Mouse (Mus musculus) lung, adult 2 months (tissue): ENCODE data around the gene Cnksr3. TPM values are rescaled to one million over a fixed set of nuclear protein-coding genes. Genes with fewer than 3 reads are reported as not detected.

Source experiments
- DNase-seq: peaks from one replicate; pipeline ENCODE4 v3.0.0; 2022
- H3K4me1 ChIP-seq: fragments of 200-500 bp; 2 replicates; pipeline ENCODE4 v1.6.1; 2011; ENCODE audit warnings: low read length; ENCODE audit not compliant: control insufficient read depth, insufficient read depth
- H3K4me3 ChIP-seq: fragments of 200-500 bp; replicated peaks from 2 replicates; pipeline ENCODE3; 2011; ENCODE audit warnings: low read depth, mild to moderate bottlenecking, control low read depth, low read length; ENCODE audit errors: extremely low read depth
- CTCF ChIP-seq: fragments of 200-500 bp; IDR thresholded peaks from 2 replicates; pipeline ENCODE4 v1.5.1; 2011; ENCODE audit warnings: mild to moderate bottlenecking, low read length, control low read depth; ENCODE audit not compliant: insufficient read depth
- POLR2A ChIP-seq: fragments of 200-500 bp; IDR thresholded peaks from 2 replicates; pipeline ENCODE4 v1.6.1; 2011; ENCODE audit warnings: low read depth, mild to moderate bottlenecking, control low read depth, low read length, borderline replicate concordance; ENCODE audit errors: extremely low read depth
- WGBS: fragments of 180-500 bp; shearing (Covaris S2); methylation state at CpG from one replicate; pipeline ENCODE4 v1.1.7; 2018; 5-methylcytosine and 5-hydroxymethylcytosine counted together
- polyA plus RNA-seq: library from polyadenylated mRNA; depleted of rRNA; stranded (reverse); fragments of >200 nt; gene quantifications from 2 replicates; pipeline ENCODE4 v1.2.3, GENCODE M21; 2012

The Cnksr3 gene
- polyA plus RNA-seq, 1 experiment, result 9.7 TPM

GRCm38 (mm10) chr10:7135751-7136150 lies 76.3 kb downstream of the Cnksr3 start:
- WGBS, result 73% methylated on average over 2 of the region's 2 CpGs
- peaks cover 2% of the 10 kb centered on the region; the same call in 1 of the 2 replicates for H3K4me1 ChIP-seq
- H3K4me3 ChIP-seq, result no peak overlapping the region
- TF ChIP-seq CTCF (no peak), POLR2A (no peak)
- DNase-seq, result no peak

- WGBS, result 88% methylated on average over 5 of the region's 5 CpGs
- Histone ChIP-seq H3K4me1 (no peaks in the 10 kb centered on the region), H3K4me3 (no peak overlapping the region)
- no peak for TF ChIP-seq CTCF
- no peak for TF ChIP-seq POLR2A
- no peak for DNase-seq
Observed at GRCm38 (mm10) chr10:7133005-7133404, 79.0 kb downstream of the Cnksr3 start.

DNA sequence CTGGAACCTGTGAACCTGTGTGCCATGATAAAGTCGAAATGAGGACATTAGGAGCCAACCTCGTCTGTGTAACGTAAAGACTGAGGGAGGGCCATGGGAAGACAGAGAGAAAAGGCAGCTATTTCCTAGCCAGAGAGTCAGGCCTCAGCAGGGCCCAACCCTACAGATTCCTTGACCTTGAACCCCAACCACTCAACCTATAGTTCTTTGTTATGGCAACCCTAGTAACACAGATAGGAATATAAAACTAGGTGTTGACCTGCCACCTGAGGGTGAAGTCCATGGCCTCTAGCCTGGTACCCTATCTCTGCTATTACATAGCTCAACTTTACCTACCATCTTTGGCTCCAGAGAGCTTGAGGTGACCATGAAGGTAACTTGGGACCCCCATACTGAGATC lies 80.6 kb downstream of the Cnksr3 start:
- Histone ChIP-seq H3K4me1 (no peaks in the 10 kb centered on the region), H3K4me3 (no peak overlapping the region)
- no peak for TF ChIP-seq CTCF
- TF ChIP-seq POLR2A, result no peak
- WGBS, result 99% methylated on average over 3 of the region's 3 CpGs
- no peak for DNase-seq

- WGBS, result 96% methylated on average over 9 of the region's 9 CpGs
Observed at GRCm38 (mm10) chr10:7127828-7128227, 84.2 kb downstream of the Cnksr3 start.

GRCm38 (mm10) chr10:7126882-7127281 lies 85.2 kb downstream of the Cnksr3 start:
- no peak for DNase-seq
- 81% methylated on average over 12 of the region's 12 CpGs for WGBS
- no peak for TF ChIP-seq POLR2A
- no peak for TF ChIP-seq CTCF
- H3K4me3 ChIP-seq, result no peak overlapping the region
- no peaks in the 10 kb centered on the region for H3K4me1 ChIP-seq

More at GRCm38 (mm10) chr10:7127828-7128227, 84.2 kb downstream of the Cnksr3 start:
- TF ChIP-seq POLR2A (no peak), CTCF (no peak)
- Histone ChIP-seq H3K4me1 (no peaks in the 10 kb centered on the region), H3K4me3 (no peak overlapping the region)
- no peak for DNase-seq

DNA sequence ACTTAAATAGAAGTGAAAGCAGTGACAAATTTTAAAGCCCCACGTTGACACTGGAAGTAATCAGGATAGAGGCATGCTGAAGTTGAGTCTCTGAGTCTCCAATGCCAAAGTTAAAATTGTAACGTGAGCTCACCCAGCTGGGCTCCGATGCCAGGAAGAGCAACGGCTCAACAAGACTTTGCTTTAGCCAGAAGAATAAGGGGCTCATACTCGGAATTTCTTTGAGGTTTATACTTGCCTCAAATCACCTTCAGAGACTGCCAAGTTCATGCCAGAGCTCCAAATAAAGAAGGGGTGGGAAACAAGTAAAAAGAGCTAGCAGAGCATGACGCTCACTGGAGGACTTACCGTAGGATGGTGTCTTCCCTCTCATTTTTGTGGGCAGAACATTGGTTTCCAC lies 85.8 kb downstream of the Cnksr3 start:
- WGBS, result 54% methylated on average over 7 of the region's 7 CpGs
- TF ChIP-seq POLR2A, result no peak
- TF ChIP-seq CTCF, result no peak
- Histone ChIP-seq H3K4me1 (no peaks in the 10 kb centered on the region), H3K4me3 (no peak overlapping the region)
- DNase-seq, result no peak

- H3K4me3 ChIP-seq, result no peak overlapping the region
- 79% methylated on average over 7 of the region's 7 CpGs for WGBS
- no peak for TF ChIP-seq POLR2A
- TF ChIP-seq CTCF, result no peak
- no peak for DNase-seq
- no peaks in the 10 kb centered on the region for H3K4me1 ChIP-seq
Observed at GRCm38 (mm10) chr10:7124993-7125392, 87.0 kb downstream of the Cnksr3 start.

DNA sequence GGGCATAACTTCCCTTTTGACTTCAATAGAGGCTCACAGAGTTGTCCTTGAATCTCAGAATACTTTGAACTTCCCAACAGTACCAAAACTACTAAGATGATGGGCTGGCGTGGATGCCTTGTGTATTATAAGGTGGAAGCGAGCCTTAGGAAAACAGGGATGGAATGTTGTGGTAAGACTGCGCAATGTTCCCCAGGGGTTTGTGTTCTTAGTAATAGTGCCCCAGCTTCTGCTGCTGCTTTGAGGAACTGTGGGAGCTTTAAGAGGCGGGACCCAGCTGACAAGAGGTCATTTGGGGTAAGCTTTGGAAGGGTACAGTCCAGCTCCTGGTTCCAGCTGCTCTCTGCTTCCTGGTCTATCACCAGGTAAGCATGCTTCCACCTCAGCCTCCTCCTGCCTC lies 89.7 kb downstream of the Cnksr3 start:
- no peak for DNase-seq
- WGBS, result 90% methylated on average over 4 of the region's 4 CpGs
- no peaks in the 10 kb centered on the region; the same call in 1 of the 2 replicates for H3K4me1 ChIP-seq
- no peak overlapping the region for H3K4me3 ChIP-seq
- TF ChIP-seq CTCF (no peak), POLR2A (no peak)

DNA sequence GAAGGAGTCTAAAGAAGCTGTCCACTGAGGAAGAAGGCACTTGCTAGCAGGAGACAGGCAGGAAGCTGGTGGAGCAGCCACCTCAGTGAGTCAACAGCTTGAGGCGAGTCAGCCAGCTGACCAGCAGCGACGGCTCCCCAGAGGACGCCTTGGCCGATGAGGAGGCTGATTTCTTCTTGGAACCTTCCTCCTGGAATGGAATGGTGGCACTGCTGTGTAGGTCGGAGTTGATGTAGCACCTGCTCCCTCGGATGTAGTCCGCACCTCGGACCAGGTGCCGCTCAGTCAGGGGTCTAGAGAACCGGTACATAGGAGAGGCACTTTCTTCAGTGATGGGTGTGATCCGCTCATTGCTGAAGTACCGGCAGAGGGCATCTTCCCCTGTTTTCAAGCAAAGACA lies 91.8 kb downstream of the Cnksr3 start:
- no peak for DNase-seq
- TF ChIP-seq POLR2A, result no peak
- no peak for TF ChIP-seq CTCF
- Histone ChIP-seq H3K4me1 (no peaks in the 10 kb centered on the region; the same call in 1 of the 2 replicates), H3K4me3 (no peak overlapping the region)
- 94% methylated on average over 13 of the region's 13 CpGs for WGBS

GRCm38 (mm10) chr10:7118258-7119077 lies 93.6 kb downstream of the Cnksr3 start:
- DNase-seq, result peak; percentile 75
- WGBS, result 26% methylated on average over 10 of the region's 10 CpGs
- no peak overlapping the region for H3K4me3 ChIP-seq
- H3K4me1 ChIP-seq, result no peaks in the 10 kb centered on the region; the same call in 1 of the 2 replicates
- TF ChIP-seq POLR2A (no peak), CTCF (no peak)
